Mouse (Mus musculus) spleen, adult 2 months (tissue): Measurements from ENCODE around the gene Tmem132d. TPM values are rescaled to one million over a fixed set of nuclear protein-coding genes. Genes with fewer than 3 reads are reported as not detected.

Experiments
- DNase-seq, 2 experiments: peaks; one replicate each; pipeline versions ENCODE4 v3.0.0 to v3.0.0-alpha.2; 2012 to 2021; ENCODE audit warnings: low spot score in 2 of 2, low read depth in 1 of 2
- H3K27ac ChIP-seq: fragments of 200-500 bp; 2 replicates; pipeline ENCODE4 v1.5.1; 2012; ENCODE audit warnings: low read length, inconsistent platforms; ENCODE audit not compliant: insufficient read depth
- H3K27me3 ChIP-seq: fragments of 200-500 bp; 2 replicates; pipeline ENCODE4 v1.6.1; 2012; ENCODE audit warnings: mild to moderate bottlenecking, moderate library complexity, low read length, inconsistent platforms; ENCODE audit not compliant: control insufficient read depth, insufficient read depth
- H3K36me3 ChIP-seq: fragments of 200-500 bp; 2 replicates; pipeline ENCODE4 v1.6.1; 2012; ENCODE audit warnings: mild to moderate bottlenecking, low read length, inconsistent platforms; ENCODE audit not compliant: control insufficient read depth, insufficient read depth
- H3K4me1 ChIP-seq: fragments of 200-500 bp; 2 replicates; pipeline ENCODE4 v1.6.1; 2011; ENCODE audit warnings: inconsistent platforms; ENCODE audit not compliant: control insufficient read depth, insufficient read depth, insufficient read length
- H3K4me3 ChIP-seq: fragments of 200-500 bp; 2 replicates; pipeline ENCODE4 v1.5.1; 2011; ENCODE audit warnings: mild to moderate bottlenecking, inconsistent platforms; ENCODE audit not compliant: insufficient read depth, insufficient read length; ENCODE audit errors: extremely low read depth
- CTCF ChIP-seq: fragments of 200-500 bp; IDR thresholded peaks from 2 replicates; pipeline ENCODE4 v1.5.1; 2011; ENCODE audit warnings: mild to moderate bottlenecking, inconsistent platforms; ENCODE audit not compliant: insufficient read depth, insufficient read length, insufficient replicate concordance; ENCODE audit errors: extremely low read depth
- POLR2A ChIP-seq: fragments of 200-500 bp; IDR thresholded peaks from 2 replicates; pipeline ENCODE4 v1.6.1; 2011; ENCODE audit warnings: low read depth, low read length, inconsistent platforms
- WGBS: fragments of 180-500 bp; shearing (Covaris S2); methylation state at CpG from one replicate; pipeline ENCODE4 v1.1.7; 2018; 5-methylcytosine and 5-hydroxymethylcytosine counted together
- polyA plus RNA-seq: library from polyadenylated mRNA; depleted of rRNA; stranded (reverse); fragments of >200 nt; gene quantifications from 2 replicates; pipeline ENCODE4 v1.2.3, GENCODE M21; 2012

Tmem132d gene
- polyA plus RNA-seq, 1 experiment: not detected

GRCm38 (mm10) chr5:128072616-128073015 is 360.3 kb downstream of the Tmem132d start:
- no peak for DNase-seq
- TF ChIP-seq CTCF (no peak), POLR2A (no peak)
- no peaks in the 10 kb centered on the region for H3K27me3 ChIP-seq
- 75% methylated on average over 2 of the region's 2 CpGs for WGBS
- H3K27ac ChIP-seq: no peak overlapping the region
- no peaks in the 10 kb centered on the region for H3K4me1 ChIP-seq
- H3K36me3 ChIP-seq: no peaks in the 10 kb centered on the region
- no peak overlapping the region for H3K4me3 ChIP-seq

DNA sequence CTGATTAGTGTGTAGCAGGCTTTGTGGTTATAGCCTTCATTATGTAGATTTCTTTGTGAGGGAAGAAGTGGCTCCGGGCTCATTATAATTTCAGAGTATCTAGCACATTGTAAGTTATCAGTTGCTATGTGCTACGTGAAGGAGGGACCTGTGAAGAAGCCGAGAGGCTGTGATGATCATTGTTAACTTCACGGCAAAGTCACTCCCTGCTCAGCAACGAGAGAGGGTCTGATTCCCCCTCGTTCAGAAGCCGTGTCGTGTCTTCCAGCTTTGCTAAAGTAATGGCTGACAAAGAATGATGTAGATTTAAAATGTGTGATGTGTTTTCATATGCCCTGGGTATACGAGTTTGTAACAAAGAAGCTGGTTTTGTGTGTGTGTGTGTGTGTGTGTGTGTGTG is 391.1 kb downstream of the Tmem132d start:
- H3K4me3 ChIP-seq: no peak overlapping the region
- H3K27ac ChIP-seq: no peak overlapping the region
- H3K27me3 ChIP-seq: no peaks in the 10 kb centered on the region
- WGBS: 81% methylated on average over 9 of the region's 9 CpGs
- no peaks in the 10 kb centered on the region for H3K36me3 ChIP-seq
- no peak for DNase-seq
- no peaks in the 10 kb centered on the region for H3K4me1 ChIP-seq
- TF ChIP-seq POLR2A (no peak), CTCF (no peak)

DNA sequence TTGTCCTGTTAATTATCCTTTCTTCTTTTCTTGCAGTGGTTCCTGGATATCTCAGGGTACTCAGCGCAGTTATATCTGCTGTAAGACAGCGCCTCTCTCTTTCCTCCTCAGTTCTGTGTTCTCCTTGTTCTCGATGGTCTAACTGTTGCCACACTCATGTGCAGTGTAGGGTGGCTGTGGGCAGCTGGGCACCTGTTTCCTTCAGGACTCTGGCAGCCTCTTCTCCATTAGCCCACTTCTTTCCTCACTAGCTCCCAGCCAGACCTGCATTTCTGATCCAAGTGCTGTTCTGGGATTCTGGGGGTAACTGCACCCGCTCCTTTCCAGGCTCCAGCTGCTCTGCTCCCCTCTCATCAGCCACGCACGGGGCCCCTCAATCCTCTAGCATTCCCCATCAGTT is 392.8 kb downstream of the Tmem132d start:
- Histone ChIP-seq H3K4me1 (no peaks in the 10 kb centered on the region), H3K4me3 (no peak overlapping the region), H3K27ac (no peak overlapping the region), H3K27me3 (no peaks in the 10 kb centered on the region), H3K36me3 (no peaks in the 10 kb centered on the region)
- 90% methylated on average over 6 of the region's 6 CpGs for WGBS
- TF ChIP-seq POLR2A (no peak), CTCF (no peak)
- DNase-seq: no peak

- TF ChIP-seq CTCF (no peak), POLR2A (no peak)
- H3K4me3 ChIP-seq: no peak overlapping the region
- H3K27ac ChIP-seq: no peak overlapping the region
- 78% methylated on average over 2 of the region's 2 CpGs for WGBS
- H3K4me1 ChIP-seq: no peaks in the 10 kb centered on the region
- H3K36me3 ChIP-seq: no peaks in the 10 kb centered on the region
- no peak for DNase-seq
- no peaks in the 10 kb centered on the region for H3K27me3 ChIP-seq
Observed at GRCm38 (mm10) chr5:128027076-128027475, 405.8 kb downstream of the Tmem132d start.

- no peak overlapping the region for H3K27ac ChIP-seq
- no peaks in the 10 kb centered on the region for H3K36me3 ChIP-seq
- H3K4me1 ChIP-seq: no peaks in the 10 kb centered on the region
- no peak overlapping the region for H3K4me3 ChIP-seq
- no peaks in the 10 kb centered on the region for H3K27me3 ChIP-seq
- 68% methylated on average over 9 of the region's 9 CpGs for WGBS
- DNase-seq: no peak
- TF ChIP-seq CTCF (no peak), POLR2A (no peak)
Observed at GRCm38 (mm10) chr5:128004666-128005065, 428.2 kb downstream of the Tmem132d start.

- no peaks in the 10 kb centered on the region for H3K4me1 ChIP-seq
- H3K27me3 ChIP-seq: no peaks in the 10 kb centered on the region
- H3K4me3 ChIP-seq: no peak overlapping the region
- no peak for DNase-seq
- no peaks in the 10 kb centered on the region for H3K36me3 ChIP-seq
- H3K27ac ChIP-seq: no peak overlapping the region
- TF ChIP-seq POLR2A: no peak
- TF ChIP-seq CTCF: no peak
- 79% methylated on average over 10 of the region's 10 CpGs for WGBS
Observed at GRCm38 (mm10) chr5:127996526-127997245, 436.2 kb downstream of the Tmem132d start.

DNA sequence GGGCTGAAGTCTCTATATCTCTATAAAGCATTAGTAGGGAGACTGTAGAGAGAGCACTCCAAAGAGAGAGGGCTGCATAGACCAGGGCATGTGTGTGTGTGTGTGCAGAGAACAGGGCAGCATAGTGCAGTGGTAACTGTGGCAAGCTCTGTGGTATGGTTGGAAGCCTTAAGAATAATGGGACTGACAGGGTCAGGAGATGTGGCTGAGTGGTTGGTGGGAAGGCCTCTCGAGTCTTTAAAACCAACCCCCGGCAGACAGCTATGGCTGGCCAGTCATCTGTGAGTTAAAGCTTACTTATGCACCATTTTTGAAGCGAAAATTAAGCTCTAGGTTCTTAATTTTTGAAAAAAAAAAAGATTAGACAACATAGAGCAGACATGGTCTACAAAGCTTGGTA is 439.4 kb downstream of the Tmem132d start:
- Histone ChIP-seq H3K27me3 (no peaks in the 10 kb centered on the region), H3K27ac (no peak overlapping the region), H3K4me3 (no peak overlapping the region), H3K4me1 (no peaks in the 10 kb centered on the region), H3K36me3 (no peaks in the 10 kb centered on the region)
- 65% methylated on average over 3 of the region's 3 CpGs for WGBS
- TF ChIP-seq POLR2A (no peak), CTCF (no peak)
- no peak for DNase-seq
